Mouse (Mus musculus) midbrain, embryonic 14.5 days (tissue): ENCODE data around the gene Ublcp1. TPM values are rescaled to one million over a fixed set of nuclear protein-coding genes. Genes with fewer than 3 reads are reported as not detected.

Experiments used
- ATAC-seq: fragments of 200-750 bp; cut with Nextera tagmentation; 2 replicates; pipeline ENCODE4 v1.8.0; 2017; ENCODE audit warnings: moderate number of reproducible peaks, moderate library complexity; ENCODE audit not compliant: low FRiP score, low TSS enrichment
- DNase-seq: peaks from one replicate; pipeline ENCODE4 v3.0.0-alpha.2; 2015
- H3K27ac ChIP-seq: fragments of 300-500 bp; sonication (generic); replicated peaks from 2 replicates; pipeline ENCODE4 v1.5.1; 2014; ENCODE audit warnings: mild to moderate bottlenecking, low read depth, low read length, moderate library complexity
- H3K27me3 ChIP-seq: fragments of 300-500 bp; sonication (generic); 2 replicates; pipeline ENCODE4 v1.6.1; 2014; ENCODE audit warnings: low read length, control low read depth, mixed read lengths; ENCODE audit not compliant: control insufficient read depth, insufficient read depth
- H3K36me3 ChIP-seq: fragments of 300-500 bp; sonication (generic); 2 replicates; pipeline ENCODE4 v1.6.1; 2014; ENCODE audit warnings: low read length, control low read depth; ENCODE audit not compliant: control insufficient read depth, insufficient read depth
- H3K4me1 ChIP-seq: fragments of 300-500 bp; sonication (generic); 2 replicates; pipeline ENCODE4 v1.6.1; 2014; ENCODE audit warnings: mild to moderate bottlenecking, antibody characterized with exemption, low read length, control low read depth; ENCODE audit not compliant: control insufficient read depth, insufficient read depth
- H3K4me2 ChIP-seq: fragments of 300-500 bp; sonication (generic); 2 replicates; pipeline ENCODE4 v1.6.1; 2014; ENCODE audit warnings: mild to moderate bottlenecking, low read length, moderate library complexity
- H3K4me3 ChIP-seq: fragments of 300-500 bp; sonication (generic); replicated peaks from 2 replicates; pipeline ENCODE4 v1.5.1; 2014; ENCODE audit warnings: low read depth, low read length
- H3K9ac ChIP-seq: fragments of 300-500 bp; sonication (generic); replicated peaks from 2 replicates; pipeline ENCODE4 v1.6.1; 2014; ENCODE audit warnings: mild to moderate bottlenecking, low read length, moderate library complexity
- H3K9me3 ChIP-seq: fragments of 300-500 bp; sonication (generic); 2 replicates; pipeline ENCODE4 v1.6.1; 2016; ENCODE audit warnings: low read length, control low read depth, mixed read lengths; ENCODE audit not compliant: control insufficient read depth
- WGBS: fragments of 180-500 bp; shearing (Covaris S2); extraction: QIAGEN DNeasy Blood & Tissue Kit; methylation state at CpG from one replicate; pipeline ENCODE4 v1.1.7; 2014; 5-methylcytosine and 5-hydroxymethylcytosine counted together
- polyA plus RNA-seq: library from polyadenylated mRNA; unstranded; fragments of >200 nt; fragmentation: Nextera tagmentation; extraction: Ambion mirVana; gene quantifications from 2 replicates; pipeline ENCODE4 v1.2.1, GENCODE M21; 2014

Gene Ublcp1
- polyA plus RNA-seq, 1 experiment from 2014 or later: 72.8 TPM

- 83% methylated on average over 14 of the region's 14 CpGs for WGBS
- Histone ChIP-seq H3K27ac (no peak overlapping the region), H3K4me2 (no peak overlapping the region), H3K27me3 (no peaks in the 10 kb centered on the region), H3K9me3 (no peaks in the 10 kb centered on the region), H3K4me3 (no peak overlapping the region), H3K4me1 (no peaks in the 10 kb centered on the region), H3K9ac (no peak overlapping the region), H3K36me3 (no peaks in the 10 kb centered on the region)
- ATAC-seq: no peak
- DNase-seq: no peak
Measured at GRCm38 (mm10) chr11:44512044-44513025, 42.0 kb upstream of the Ublcp1 start.

- H3K4me1 ChIP-seq: no peaks in the 10 kb centered on the region
- WGBS: 86% methylated on average over 7 of the region's 7 CpGs
- no peak overlapping the region for H3K27ac ChIP-seq
- no peak overlapping the region for H3K4me2 ChIP-seq
- no peak overlapping the region for H3K4me3 ChIP-seq
- no peaks in the 10 kb centered on the region for H3K27me3 ChIP-seq
- ATAC-seq (no peak), DNase-seq (no peak)
- H3K9me3 ChIP-seq: no peaks in the 10 kb centered on the region
- no peak overlapping the region for H3K9ac ChIP-seq
- no peaks in the 10 kb centered on the region for H3K36me3 ChIP-seq
Measured at GRCm38 (mm10) chr11:44510371-44510770, 40.1 kb upstream of the Ublcp1 start.

DNA sequence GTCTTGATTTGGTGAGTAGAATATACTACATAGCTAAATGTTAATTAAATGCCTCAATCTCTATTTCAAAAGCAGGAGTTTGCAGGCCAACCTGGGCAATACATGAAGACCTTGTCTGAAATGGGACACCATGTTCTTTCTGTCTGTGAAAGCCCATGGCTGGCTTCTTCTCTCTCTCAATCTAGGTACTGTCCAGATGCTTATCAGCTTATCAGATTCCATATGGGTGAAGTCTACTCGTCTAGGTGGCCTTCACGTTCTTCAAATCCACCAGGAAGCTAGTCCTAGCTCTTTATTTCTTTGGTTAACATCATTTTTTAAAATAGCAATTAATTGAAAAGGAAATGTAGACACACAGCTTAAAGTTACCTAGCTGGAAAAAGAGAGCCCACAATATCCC is 39.6 kb upstream of the Ublcp1 start:
- H3K4me1 ChIP-seq: no peaks in the 10 kb centered on the region
- ATAC-seq: no peak
- H3K27me3 ChIP-seq: no peaks in the 10 kb centered on the region
- no peak for DNase-seq
- 88% methylated on average over 2 of the region's 2 CpGs for WGBS
- H3K4me2 ChIP-seq: no peak overlapping the region
- no peak overlapping the region for H3K9ac ChIP-seq
- H3K4me3 ChIP-seq: no peak overlapping the region
- no peaks in the 10 kb centered on the region for H3K36me3 ChIP-seq
- H3K27ac ChIP-seq: no peak overlapping the region
- H3K9me3 ChIP-seq: no peaks in the 10 kb centered on the region

DNA sequence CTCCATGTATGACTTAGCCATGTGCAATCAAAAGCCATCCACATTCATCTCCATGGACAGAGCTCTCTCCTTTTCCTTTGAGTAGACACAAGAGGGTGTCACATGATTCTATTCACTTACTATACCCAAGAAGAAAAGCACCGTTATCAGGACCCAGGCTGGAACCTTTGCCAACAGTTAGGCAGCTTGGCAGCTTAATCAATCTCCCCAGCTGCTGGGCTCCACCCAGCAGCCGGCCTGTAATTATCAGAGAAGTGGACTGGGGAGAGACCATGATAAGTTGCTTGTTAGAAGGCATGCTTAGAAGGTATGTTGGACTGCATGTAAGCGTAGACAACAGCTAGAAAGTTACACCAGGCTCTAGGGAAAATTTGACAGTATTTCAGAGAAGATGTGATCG is 38.6 kb upstream of the Ublcp1 start:
- Histone ChIP-seq H3K4me1 (no peaks in the 10 kb centered on the region), H3K36me3 (no peaks in the 10 kb centered on the region), H3K9me3 (no peaks in the 10 kb centered on the region), H3K27me3 (no peaks in the 10 kb centered on the region), H3K27ac (no peak overlapping the region), H3K4me3 (no peak overlapping the region), H3K9ac (no peak overlapping the region), H3K4me2 (no peak overlapping the region)
- WGBS: 81% methylated on average over 4 of the region's 4 CpGs
- DNase-seq (no peak), ATAC-seq (no peak)

DNA sequence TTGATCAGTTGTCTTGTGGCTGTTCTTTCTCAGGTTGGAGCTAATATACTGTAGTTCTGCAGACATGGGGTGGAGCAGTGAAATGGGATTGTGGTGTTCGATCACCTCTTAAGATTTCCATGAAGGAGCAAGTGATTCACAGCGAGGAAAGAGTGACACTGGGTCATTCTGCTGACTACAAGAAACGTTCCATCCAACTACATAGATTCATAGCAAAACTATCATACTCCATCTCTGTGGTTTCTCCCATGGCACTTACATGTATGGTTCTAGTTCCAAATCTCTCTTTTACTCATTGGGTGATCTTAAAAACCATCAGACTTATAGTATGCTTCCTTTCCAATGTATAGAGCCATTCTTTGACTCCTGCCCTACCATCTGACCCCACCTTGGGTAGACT is 34.5 kb upstream of the Ublcp1 start:
- Histone ChIP-seq H3K4me1 (no peaks in the 10 kb centered on the region), H3K4me2 (no peak overlapping the region), H3K27ac (no peak overlapping the region), H3K36me3 (no peaks in the 10 kb centered on the region), H3K9ac (no peak overlapping the region), H3K9me3 (no peaks in the 10 kb centered on the region), H3K27me3 (no peaks in the 10 kb centered on the region), H3K4me3 (no peak overlapping the region)
- DNase-seq: no peak
- no peak for ATAC-seq
- WGBS: 86% methylated on average over 3 of the region's 3 CpGs

GRCm38 (mm10) chr11:44504146-44504545 is 33.8 kb upstream of the Ublcp1 start:
- H3K36me3 ChIP-seq: no peaks in the 10 kb centered on the region
- ATAC-seq (no peak), DNase-seq (no peak)
- H3K9ac ChIP-seq: no peak overlapping the region
- H3K4me3 ChIP-seq: no peak overlapping the region
- H3K4me2 ChIP-seq: no peak overlapping the region
- no peak overlapping the region for H3K27ac ChIP-seq
- H3K4me1 ChIP-seq: no peaks in the 10 kb centered on the region
- WGBS: 89% methylated on average over 7 of the region's 7 CpGs
- no peaks in the 10 kb centered on the region for H3K27me3 ChIP-seq
- no peaks in the 10 kb centered on the region for H3K9me3 ChIP-seq

- Histone ChIP-seq H3K27me3 (no peaks in the 10 kb centered on the region), H3K4me1 (no peaks in the 10 kb centered on the region), H3K9ac (no peak overlapping the region), H3K9me3 (no peaks in the 10 kb centered on the region), H3K36me3 (no peaks in the 10 kb centered on the region), H3K4me2 (no peak overlapping the region), H3K27ac (no peak overlapping the region), H3K4me3 (no peak overlapping the region)
- ATAC-seq (no peak), DNase-seq (peak; percentile 4)
- WGBS: 39% methylated on average over 5 of the region's 5 CpGs
Measured at GRCm38 (mm10) chr11:44502931-44503330, 32.6 kb upstream of the Ublcp1 start.

DNA sequence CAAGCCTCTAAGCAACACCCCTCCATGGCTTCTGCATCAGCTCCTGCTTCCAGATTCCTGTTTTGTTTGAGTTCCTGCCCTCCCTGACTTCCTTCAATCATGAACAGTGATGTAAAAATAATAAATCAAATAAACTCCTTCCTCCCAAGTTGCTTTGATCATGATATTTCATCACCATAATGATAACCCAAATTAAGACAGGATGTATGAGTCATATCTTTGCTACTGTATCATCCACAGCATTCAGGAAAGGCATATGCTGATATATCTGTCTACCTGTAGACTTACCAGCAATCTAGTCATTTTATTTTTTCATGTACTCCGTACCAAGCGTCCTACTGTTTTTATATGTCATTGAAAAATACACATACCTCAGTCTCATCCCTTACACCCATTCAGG is 31.2 kb upstream of the Ublcp1 start:
- 97% methylated on average over 2 of the region's 2 CpGs for WGBS
- Histone ChIP-seq H3K9ac (no peak overlapping the region), H3K4me1 (no peaks in the 10 kb centered on the region), H3K4me3 (no peak overlapping the region), H3K27ac (no peak overlapping the region), H3K4me2 (no peak overlapping the region), H3K36me3 (no peaks in the 10 kb centered on the region), H3K27me3 (no peaks in the 10 kb centered on the region), H3K9me3 (no peaks in the 10 kb centered on the region)
- no peak for ATAC-seq
- DNase-seq: no peak

GRCm38 (mm10) chr11:44500966-44501365 is 30.7 kb upstream of the Ublcp1 start:
- Histone ChIP-seq H3K4me2 (no peak overlapping the region), H3K27me3 (no peaks in the 10 kb centered on the region), H3K27ac (no peak overlapping the region), H3K9me3 (no peaks in the 10 kb centered on the region), H3K9ac (no peak overlapping the region), H3K36me3 (no peaks in the 10 kb centered on the region), H3K4me1 (no peaks in the 10 kb centered on the region), H3K4me3 (no peak overlapping the region)
- DNase-seq (no peak), ATAC-seq (no peak)
- 88% methylated on average over 7 of the region's 7 CpGs for WGBS
